Mouse (Mus musculus) heart, embryonic 14.5 days (tissue): ENCODE results near the gene Tlr7. TPM values are rescaled to one million over a fixed set of nuclear protein-coding genes. Genes with fewer than 3 reads are reported as not detected.
A peak's percentile ranks its signal among the peaks of the same experiment; 100 is the strongest.

ENCODE experiments used
- ATAC-seq: fragments of 200-750 bp; cut with Nextera tagmentation; 2 replicates; pipeline ENCODE4 v1.8.0; 2017; ENCODE audit warnings: low read depth, moderate TSS enrichment; ENCODE audit not compliant: insufficient number of reproducible peaks, insufficient read depth, low FRiP score
- H3K27ac ChIP-seq, 2 experiments: fragments of 200-500 bp in 1 of 2; fragments of 300-500 bp in 1 of 2; sonication (generic) in 1 of 2; replicated peaks in 1 of 2; 2 replicates each; pipeline ENCODE4 v1.5.1; 2012 to 2014; ENCODE audit warnings: low read depth in 2 of 2, low read length in 2 of 2, control low read depth in 1 of 2, mild to moderate bottlenecking in 1 of 2, mixed read lengths in 1 of 2; ENCODE audit not compliant: control insufficient read depth in 1 of 2, insufficient read depth in 1 of 2
- H3K27me3 ChIP-seq: fragments of 300-500 bp; sonication (generic); 2 replicates; pipeline ENCODE4 v1.6.1; 2014; ENCODE audit warnings: mild to moderate bottlenecking, low read length, control low read depth; ENCODE audit not compliant: control insufficient read depth, insufficient read depth
- H3K36me3 ChIP-seq: fragments of 300-500 bp; sonication (generic); 2 replicates; pipeline ENCODE4 v1.6.1; 2014; ENCODE audit warnings: mild to moderate bottlenecking, control low read depth, low read length, mixed read lengths; ENCODE audit not compliant: control insufficient read depth, insufficient read depth
- H3K4me1 ChIP-seq, 2 experiments: fragments of 200-500 bp in 1 of 2; fragments of 300-500 bp in 1 of 2; sonication (generic) in 1 of 2; 2 replicates each; pipeline ENCODE4 v1.6.1; 2012 to 2014; ENCODE audit warnings: low read length in 2 of 2, control low read depth in 1 of 2, mixed read lengths in 1 of 2; ENCODE audit not compliant: control insufficient read depth in 2 of 2, insufficient read depth in 2 of 2
- H3K4me2 ChIP-seq: fragments of 300-500 bp; sonication (generic); 2 replicates; pipeline ENCODE4 v1.6.1; 2014; ENCODE audit warnings: mild to moderate bottlenecking, low read length
- H3K4me3 ChIP-seq, 2 experiments: fragments of 200-500 bp in 1 of 2; fragments of 300-500 bp in 1 of 2; sonication (generic) in 1 of 2; 2 replicates each; pipeline ENCODE4 v1.5.1; 2012 to 2014; ENCODE audit warnings: low read length in 2 of 2, mild to moderate bottlenecking in 2 of 2, control low read depth in 1 of 2, low read depth in 1 of 2, moderate library complexity in 1 of 2; ENCODE audit not compliant: control insufficient read depth in 1 of 2, insufficient read depth in 1 of 2
- H3K9ac ChIP-seq: fragments of 300-500 bp; sonication (generic); 2 replicates; pipeline ENCODE4 v1.6.1; 2014; ENCODE audit warnings: mild to moderate bottlenecking, low read length
- H3K9me3 ChIP-seq: fragments of 300-500 bp; sonication (generic); 2 replicates; pipeline ENCODE4 v1.6.1; 2016; ENCODE audit warnings: low read length, control low read depth; ENCODE audit not compliant: control insufficient read depth
- WGBS: fragments of 180-500 bp; shearing (Covaris S2); extraction: QIAGEN DNeasy Blood & Tissue Kit; methylation state at CpG from one replicate; pipeline ENCODE4 v1.1.7; 2014; 5-methylcytosine and 5-hydroxymethylcytosine counted together
- polyA plus RNA-seq: library from polyadenylated mRNA; unstranded; fragments of >200 nt; fragmentation: Nextera tagmentation; extraction: Ambion mirVana; gene quantifications from 2 replicates; pipeline ENCODE4 v1.2.1, GENCODE M21; 2014

The Tlr7 gene
- polyA plus RNA-seq, 1 experiment from 2014 or later = 0.46 TPM

GRCm38 (mm10) chrX:167344356-167344755 is 14.0 kb upstream of the Tlr7 start:
- Histone ChIP-seq H3K4me2 (no peak overlapping the region), H3K27me3 (no peaks in the 10 kb centered on the region), H3K9me3 (no peaks in the 10 kb centered on the region), H3K27ac (no peak overlapping the region), H3K4me3 (no peak overlapping the region), H3K36me3 (peaks cover 1% of the 10 kb centered on the region; the same call in 1 of the 2 replicates), H3K9ac (no peak overlapping the region), H3K4me1 (no peaks in the 10 kb centered on the region)
- no peak for ATAC-seq
- WGBS = 83% methylated on average over 1 of the region's 1 CpGs

DNA sequence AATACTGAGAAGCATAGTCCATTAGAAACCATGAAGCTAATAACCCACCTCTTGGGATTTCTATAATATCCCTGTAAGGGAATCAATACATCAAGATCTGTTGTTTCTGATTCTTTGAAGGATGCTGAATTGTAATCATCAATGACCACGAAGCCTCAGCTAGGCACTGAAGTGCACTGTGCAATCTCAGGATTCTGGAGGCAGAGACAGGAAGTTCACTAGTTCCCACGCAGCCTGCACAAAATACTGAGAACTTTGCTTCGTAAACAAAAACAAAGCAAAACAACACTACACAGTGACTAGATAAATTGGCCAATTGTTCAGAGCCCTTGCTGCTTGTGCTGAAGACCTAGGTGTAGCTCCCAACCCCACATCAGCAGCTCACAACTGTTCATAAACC is 11.5 kb upstream of the Tlr7 start:
- no peaks in the 10 kb centered on the region for H3K36me3 ChIP-seq
- H3K4me1 ChIP-seq = no peaks in the 10 kb centered on the region
- no peak overlapping the region for H3K27ac ChIP-seq
- no peaks in the 10 kb centered on the region for H3K9me3 ChIP-seq
- H3K9ac ChIP-seq = no peak overlapping the region
- no peak for ATAC-seq
- no peak overlapping the region for H3K4me3 ChIP-seq
- no peaks in the 10 kb centered on the region for H3K27me3 ChIP-seq
- H3K4me2 ChIP-seq = no peak overlapping the region
- WGBS = 66% methylated on average over 3 of the region's 3 CpGs

DNA sequence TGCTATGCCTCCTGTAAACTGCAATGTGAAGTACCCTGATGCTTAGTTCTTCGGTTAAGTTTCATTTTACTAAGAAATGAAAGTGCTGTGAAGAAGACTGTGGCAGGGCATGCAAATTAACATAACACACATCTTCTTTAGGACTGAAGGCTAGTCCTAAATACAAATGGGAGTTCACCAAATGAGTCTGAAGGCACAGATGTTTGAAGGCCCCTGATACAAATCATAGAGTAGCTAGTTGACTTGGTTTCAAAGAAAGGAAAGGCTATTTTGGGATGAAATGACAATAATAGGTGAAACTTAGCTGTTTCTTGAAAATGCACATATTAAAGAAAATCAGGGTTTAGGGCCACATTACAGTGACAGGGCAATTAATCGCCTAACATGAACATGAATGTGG is 9.8 kb upstream of the Tlr7 start:
- H3K9me3 ChIP-seq = no peaks in the 10 kb centered on the region
- ATAC-seq = no peak
- H3K27ac ChIP-seq = no peak overlapping the region
- 79% methylated on average over 2 of the region's 2 CpGs for WGBS
- no peak overlapping the region for H3K9ac ChIP-seq
- H3K4me2 ChIP-seq = no peak overlapping the region
- no peaks in the 10 kb centered on the region for H3K4me1 ChIP-seq
- no peaks in the 10 kb centered on the region for H3K27me3 ChIP-seq
- H3K4me3 ChIP-seq = no peak overlapping the region
- no peaks in the 10 kb centered on the region for H3K36me3 ChIP-seq

GRCm38 (mm10) chrX:167337990-167338389 is 7.6 kb upstream of the Tlr7 start:
- H3K27me3 ChIP-seq = no peaks in the 10 kb centered on the region
- no peak overlapping the region for H3K4me3 ChIP-seq
- H3K4me1 ChIP-seq = no peaks in the 10 kb centered on the region
- H3K36me3 ChIP-seq = no peaks in the 10 kb centered on the region
- no peak overlapping the region for H3K4me2 ChIP-seq
- 93% methylated on average over 1 of the region's 1 CpGs for WGBS
- H3K9me3 ChIP-seq = no peaks in the 10 kb centered on the region
- no peak overlapping the region for H3K27ac ChIP-seq
- ATAC-seq = no peak
- H3K9ac ChIP-seq = no peak overlapping the region

DNA sequence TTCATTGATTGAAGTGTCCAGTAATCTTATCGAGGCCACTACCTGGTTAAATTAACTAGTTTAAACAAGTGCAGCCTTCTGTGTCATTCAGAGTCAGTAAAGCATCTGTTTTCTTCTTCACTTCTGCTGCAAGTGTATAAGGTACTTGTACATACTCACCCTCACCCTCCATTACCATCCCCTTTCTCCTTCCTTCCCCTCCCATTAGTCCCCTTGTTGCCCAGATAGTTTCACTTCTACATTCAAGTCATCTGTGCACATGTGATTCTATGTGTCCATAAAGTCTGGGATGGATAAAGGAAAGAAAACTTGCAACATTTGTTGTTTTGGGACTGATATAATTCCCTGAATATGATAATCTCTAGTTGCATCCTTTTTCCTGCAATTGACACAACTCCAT is 4.2 kb upstream of the Tlr7 start:
- no peak overlapping the region for H3K27ac ChIP-seq
- 82% methylated on average over 1 of the region's 1 CpGs for WGBS
- no peak overlapping the region for H3K4me2 ChIP-seq
- no peaks in the 10 kb centered on the region for H3K27me3 ChIP-seq
- H3K9ac ChIP-seq = no peak overlapping the region
- no peaks in the 10 kb centered on the region for H3K9me3 ChIP-seq
- H3K4me3 ChIP-seq = no peak overlapping the region
- no peaks in the 10 kb centered on the region for H3K4me1 ChIP-seq
- no peak for ATAC-seq
- H3K36me3 ChIP-seq = no peaks in the 10 kb centered on the region

DNA sequence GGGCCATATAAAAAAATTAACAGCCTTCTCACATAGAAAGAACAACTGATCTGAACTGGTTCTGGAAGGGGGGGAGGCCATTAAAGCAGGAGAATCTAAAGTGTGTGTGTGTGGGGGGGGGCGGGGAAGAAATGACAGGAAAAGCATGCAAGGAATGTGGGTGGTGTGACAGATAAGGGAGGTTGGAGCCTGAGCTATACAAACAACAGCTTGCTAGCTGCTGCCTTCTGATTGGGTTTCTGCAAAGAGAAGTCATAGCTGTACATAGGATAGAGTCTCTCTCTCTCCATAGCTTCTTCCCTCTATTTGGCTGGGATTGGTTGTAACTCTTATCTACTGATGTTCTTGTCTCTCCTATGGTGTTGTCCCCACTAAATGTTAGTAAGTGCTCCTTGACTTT is 2.2 kb upstream of the Tlr7 start:
- Histone ChIP-seq H3K4me2 (no peak overlapping the region), H3K27me3 (no peaks in the 10 kb centered on the region), H3K9ac (no peak overlapping the region), H3K4me1 (peaks cover 0 to 2% of the 10 kb centered on the region in 2 experiments; a peak in 1 of 4 replicates), H3K36me3 (no peaks in the 10 kb centered on the region), H3K4me3 (no peak overlapping the region), H3K27ac (peak overlapping the region in 1 of 2 experiments; percentile 6; a peak in 2 of 4 replicates), H3K9me3 (no peaks in the 10 kb centered on the region)
- peak; percentile 68 for ATAC-seq
- WGBS = 20% methylated on average over 1 of the region's 1 CpGs

DNA sequence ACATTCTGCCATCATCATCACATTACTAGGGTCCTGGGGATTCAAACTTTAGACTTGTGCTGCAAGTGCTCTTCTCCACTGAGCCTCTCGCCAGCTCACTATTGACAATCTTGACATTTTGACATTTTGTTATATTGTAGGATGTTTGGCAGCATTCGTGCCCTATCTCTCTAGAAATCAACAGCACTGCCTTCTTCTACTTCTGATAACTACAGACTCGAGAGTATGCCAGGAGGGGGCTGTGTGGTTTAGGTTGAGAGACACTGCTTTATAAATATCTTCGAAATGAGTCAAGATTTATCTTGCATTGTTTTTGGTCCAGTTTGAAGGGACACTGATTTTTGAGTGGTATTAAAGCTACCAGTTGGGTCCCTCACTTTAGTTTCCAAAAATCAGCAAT is 635 bp upstream of the Tlr7 start:
- Histone ChIP-seq H3K4me3 (no peak overlapping the region), H3K9me3 (no peaks in the 10 kb centered on the region), H3K9ac (no peak overlapping the region), H3K4me2 (no peak overlapping the region), H3K27ac (no peak overlapping the region), H3K4me1 (peaks cover 0 to 2% of the 10 kb centered on the region in 2 experiments; a peak in 1 of 4 replicates), H3K36me3 (no peaks in the 10 kb centered on the region), H3K27me3 (no peaks in the 10 kb centered on the region)
- 63% methylated on average over 4 of the region's 4 CpGs for WGBS
- ATAC-seq = no peak

- H3K36me3 ChIP-seq = no peaks in the 10 kb centered on the region
- H3K4me3 ChIP-seq = no peak overlapping the region
- no peak overlapping the region for H3K9ac ChIP-seq
- H3K9me3 ChIP-seq = no peaks in the 10 kb centered on the region
- H3K27me3 ChIP-seq = no peaks in the 10 kb centered on the region
- no peak overlapping the region for H3K4me2 ChIP-seq
- no peak overlapping the region for H3K27ac ChIP-seq
- peaks cover 0 to 2% of the 10 kb centered on the region in 2 experiments; a peak in 1 of 4 replicates for H3K4me1 ChIP-seq
- 79% methylated on average over 1 of the region's 1 CpGs for WGBS
- ATAC-seq = no peak
Measured at GRCm38 (mm10) chrX:167329620-167330019, 738 bp downstream of the Tlr7 start.
